Mouse (Mus musculus) spleen, postnatal 14 days (tissue): ENCODE data around the gene Scfd2.

Experiments
- DNase-seq, 2 experiments: peaks; one replicate each; pipeline ENCODE4 v3.0.0; 2021 to 2022; ENCODE audit warnings: low spot score in 2 of 2

The Scfd2 gene

GRCm38 (mm10) chr5:74240926-74241680, 290.5 kb downstream of the Scfd2 start:
- no peak for DNase-seq

DNA sequence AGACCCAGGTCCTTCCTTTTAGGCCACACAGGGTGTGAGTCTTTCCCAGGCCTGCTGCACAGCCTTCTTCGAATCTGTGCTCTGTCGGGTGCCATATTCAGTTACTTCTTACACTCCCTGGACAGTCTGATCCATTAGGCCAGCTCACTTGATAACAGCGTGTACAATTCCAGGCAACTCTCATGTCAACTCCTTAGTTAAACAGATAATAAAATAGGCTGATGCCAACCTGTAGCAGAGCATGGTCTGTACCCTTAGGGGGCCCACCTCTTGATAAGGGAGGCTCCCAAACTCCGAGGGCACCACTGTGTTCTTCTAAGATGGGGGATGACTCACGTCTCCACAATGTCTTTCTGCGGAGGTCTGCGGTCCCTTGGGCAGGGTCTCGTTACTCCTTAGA, 291.3 kb downstream of the Scfd2 start:
- no peak for DNase-seq

DNA sequence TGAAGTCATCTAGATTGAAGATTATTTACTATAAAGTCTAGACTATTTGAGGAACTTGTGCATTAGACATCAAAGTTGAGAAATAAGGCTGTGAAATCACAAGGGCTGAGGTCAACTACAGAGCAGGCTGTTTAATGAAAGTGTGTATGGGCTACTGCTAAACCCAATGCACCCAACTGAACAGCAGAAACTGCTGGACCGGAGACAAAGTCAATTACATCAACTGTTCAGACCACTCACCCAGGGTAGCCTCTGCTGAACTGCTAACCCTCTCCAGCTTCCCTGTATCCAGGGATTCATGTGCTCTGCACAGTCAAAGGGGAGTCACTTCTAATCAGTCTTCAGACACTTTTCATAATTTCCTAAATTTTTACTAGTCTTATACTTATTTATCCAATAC, 292.2 kb downstream of the Scfd2 start:
- no peak for DNase-seq

DNA sequence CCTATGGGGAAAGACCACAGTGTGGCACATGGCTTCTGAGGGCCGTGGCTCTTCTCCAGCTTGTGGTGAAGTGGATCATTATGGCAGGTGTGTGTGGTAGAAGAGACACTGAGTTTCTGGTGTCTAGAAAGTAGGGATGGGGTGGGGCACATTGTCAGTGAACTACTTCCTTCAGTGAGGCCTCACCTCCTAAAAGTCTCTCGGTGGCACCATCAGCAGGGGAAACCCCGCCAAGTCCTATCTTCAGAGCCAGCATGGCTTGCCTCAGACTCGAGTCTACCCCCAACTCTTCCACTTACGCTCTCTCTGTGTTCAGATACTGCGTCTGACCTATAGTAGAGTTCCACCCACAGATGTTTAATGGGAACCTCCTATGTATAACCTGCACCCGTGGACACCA, 297.8 kb downstream of the Scfd2 start:
- DNase-seq = no peak

DNA sequence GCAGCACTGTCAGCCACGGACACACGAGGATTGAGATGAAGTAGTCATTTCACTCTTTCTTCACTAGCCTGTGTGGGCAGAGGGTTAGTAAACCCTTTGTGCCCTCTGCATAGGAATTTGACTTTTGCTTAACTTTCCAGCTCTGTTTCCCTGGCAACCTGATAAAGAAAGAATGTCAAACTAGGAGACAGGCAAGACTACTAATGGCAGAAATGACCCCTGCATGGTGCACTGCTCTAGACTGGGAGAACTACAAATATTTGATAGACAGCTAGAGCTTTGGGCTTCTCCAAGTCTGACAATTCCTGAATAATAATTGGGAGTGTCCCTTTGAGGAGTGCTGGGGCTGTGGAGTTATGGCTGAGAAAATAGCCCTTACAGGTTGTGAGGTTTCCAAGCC, 301.0 kb downstream of the Scfd2 start:
- DNase-seq = no peak

- no peak for DNase-seq
These were observed 301.7 kb downstream of the Scfd2 start for GRCm38 (mm10) chr5:74229775-74230413.

DNA sequence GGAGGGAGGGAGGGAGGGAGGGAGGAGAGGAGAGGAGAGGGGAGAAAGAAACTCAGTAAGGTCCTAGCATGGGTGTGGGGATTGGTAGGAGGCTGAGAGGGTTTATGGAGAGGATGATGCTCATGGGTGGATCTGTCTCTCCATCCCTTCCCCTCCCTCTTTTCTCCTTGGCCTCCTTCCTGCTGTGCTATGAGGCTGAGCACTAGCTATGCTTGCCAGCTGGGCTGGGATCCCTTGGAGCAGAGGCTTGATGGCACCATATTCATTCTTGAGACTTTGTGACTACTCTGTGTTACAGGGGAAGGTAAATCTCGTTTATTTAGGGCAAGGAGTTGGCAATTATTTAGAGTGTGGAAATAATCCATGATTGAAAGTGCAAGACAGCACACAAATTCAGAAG, 302.6 kb downstream of the Scfd2 start:
- DNase-seq = no peak

DNA sequence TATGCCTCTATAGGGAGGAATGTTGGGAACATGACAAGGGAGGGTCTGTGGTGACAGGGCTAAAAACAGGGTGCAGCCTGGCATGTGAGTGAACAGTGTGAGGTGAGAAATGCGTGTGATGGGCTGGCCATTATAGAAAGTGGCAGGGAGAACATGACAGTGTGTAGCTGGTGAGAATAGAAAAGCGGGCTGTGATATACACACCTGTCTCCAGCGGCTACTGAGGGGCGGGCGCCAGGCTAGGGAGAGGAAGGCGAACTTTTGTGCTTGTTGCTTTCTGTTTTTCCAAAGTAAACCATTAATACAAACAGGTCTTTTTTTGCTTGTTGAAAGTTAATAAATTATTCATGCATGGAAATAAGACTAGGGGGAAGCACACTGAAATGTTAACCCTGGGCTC, 304.2 kb downstream of the Scfd2 start:
- no peak for DNase-seq

DNA sequence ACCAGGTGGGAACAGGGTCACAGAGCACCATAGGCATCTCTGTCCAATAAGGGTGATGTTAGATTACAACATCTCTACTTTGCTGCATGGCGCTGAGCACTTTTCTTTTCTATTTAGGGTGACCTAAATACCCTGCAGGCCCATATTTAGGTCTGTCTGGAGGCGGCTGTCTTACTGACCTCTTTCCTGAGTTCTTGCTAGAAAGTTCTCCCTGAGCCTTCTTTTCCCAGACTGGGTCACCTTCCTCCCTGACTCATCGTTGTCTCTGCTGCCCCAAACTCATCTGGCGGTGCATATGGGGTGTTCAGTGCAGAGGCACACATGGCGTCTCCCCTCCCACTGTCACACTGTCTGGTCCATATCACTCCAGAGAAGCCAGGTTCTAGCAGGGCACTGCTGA, 305.4 kb downstream of the Scfd2 start:
- DNase-seq = no peak

DNA sequence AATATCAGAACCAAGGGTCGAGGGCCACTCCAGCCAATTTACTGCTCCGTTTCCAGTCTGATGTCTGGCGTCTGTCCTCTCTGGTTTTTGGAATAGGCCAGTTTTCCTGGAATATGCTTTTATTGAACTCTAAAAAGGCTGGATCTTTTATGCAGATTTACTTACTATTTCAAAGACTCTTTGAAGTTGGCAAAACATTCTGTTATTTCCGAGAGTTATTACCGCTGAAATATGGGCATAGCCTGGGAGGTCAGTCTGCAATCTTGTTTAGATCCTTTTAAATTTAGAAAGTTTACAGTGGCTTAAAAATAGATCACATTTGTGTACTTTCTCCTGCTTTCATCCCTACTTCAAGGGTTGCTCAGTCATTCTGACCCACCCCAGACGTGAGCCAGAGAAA, 307.1 kb downstream of the Scfd2 start:
- DNase-seq = no peak

DNA sequence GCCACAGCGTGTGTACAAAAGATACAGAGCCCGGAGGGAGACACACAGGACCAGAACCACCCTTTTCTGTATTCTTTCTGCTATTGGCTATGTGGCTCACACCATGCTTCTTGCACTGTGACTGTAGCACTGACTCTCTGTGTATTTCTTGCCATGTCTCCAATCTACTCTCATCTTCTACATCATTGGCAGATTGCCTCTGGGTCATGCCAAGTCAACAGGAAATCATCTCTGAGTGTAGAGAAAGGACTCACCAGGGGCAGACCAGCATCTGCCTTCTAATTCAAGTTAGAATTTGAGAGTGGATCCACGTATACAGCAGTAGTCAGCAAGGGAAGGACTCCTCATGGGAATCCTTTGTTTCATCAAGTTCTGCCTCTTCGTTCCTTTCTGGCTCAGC, 308.9 kb downstream of the Scfd2 start:
- DNase-seq = no peak

DNA sequence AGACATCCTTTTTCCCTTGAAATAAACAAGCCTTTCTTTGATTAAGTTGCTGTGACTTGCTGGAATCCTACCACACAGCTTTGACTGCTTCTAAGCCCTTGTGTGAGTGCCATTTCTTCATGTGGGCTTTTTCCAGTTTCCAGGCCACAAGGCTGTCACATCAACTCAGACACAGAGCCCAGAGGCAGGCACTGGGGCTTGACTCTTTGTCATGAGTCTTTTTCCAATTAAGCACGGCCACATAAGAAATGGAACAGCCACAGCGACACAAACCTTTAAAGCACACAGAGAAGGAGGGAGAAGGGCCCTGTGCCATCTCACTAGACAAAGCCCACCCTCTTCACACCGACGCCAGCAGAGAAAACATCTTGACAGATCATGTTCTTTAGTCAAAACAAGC, 313.0 kb downstream of the Scfd2 start:
- DNase-seq = no peak

GRCm38 (mm10) chr5:74215125-74215524, 316.4 kb downstream of the Scfd2 start:
- no peak for DNase-seq

- DNase-seq = no peak
These were observed 317.0 kb downstream of the Scfd2 start for GRCm38 (mm10) chr5:74214501-74215110.

- no peak for DNase-seq
These were observed 320.2 kb downstream of the Scfd2 start for GRCm38 (mm10) chr5:74211346-74211745.

DNA sequence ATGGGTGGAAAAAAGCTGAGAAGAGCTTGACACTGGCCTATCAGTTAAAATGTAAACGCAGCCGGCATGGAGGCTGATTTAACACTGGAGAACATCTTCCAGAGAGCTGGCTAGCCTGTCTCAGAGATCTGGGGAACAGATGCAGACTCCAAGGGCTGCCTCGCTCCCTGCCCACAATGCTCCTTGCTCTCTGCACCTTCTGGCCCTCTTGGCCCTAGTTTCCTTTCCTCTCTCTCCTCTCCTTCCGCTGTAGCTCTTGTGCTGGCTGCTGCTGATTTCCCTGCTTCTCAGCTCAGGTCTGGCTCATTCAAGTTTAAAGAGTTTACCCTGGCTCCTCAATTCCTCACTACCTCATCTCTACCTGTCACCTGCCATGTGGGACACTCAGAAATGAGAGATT, 321.9 kb downstream of the Scfd2 start:
- no peak for DNase-seq

DNA sequence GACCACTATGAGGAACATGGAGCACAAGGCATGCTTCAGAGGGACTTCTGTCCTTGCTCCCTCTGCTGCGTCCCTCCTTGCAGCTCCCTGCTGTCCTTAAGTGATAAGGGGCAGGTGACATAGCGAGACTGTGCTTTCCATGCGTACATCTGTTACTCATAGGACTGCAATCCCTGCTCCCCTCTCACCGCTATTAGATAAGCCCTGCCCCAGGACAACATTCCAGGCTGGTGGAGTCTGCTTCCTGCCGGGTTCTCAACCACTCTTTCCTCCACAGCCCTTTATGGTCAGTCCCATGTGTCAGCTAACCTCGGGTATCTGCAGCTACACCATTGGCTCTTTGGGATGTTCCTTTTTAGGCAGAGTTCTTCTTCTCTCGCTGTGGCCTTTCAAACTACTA, 323.1 kb downstream of the Scfd2 start:
- no peak for DNase-seq

DNA sequence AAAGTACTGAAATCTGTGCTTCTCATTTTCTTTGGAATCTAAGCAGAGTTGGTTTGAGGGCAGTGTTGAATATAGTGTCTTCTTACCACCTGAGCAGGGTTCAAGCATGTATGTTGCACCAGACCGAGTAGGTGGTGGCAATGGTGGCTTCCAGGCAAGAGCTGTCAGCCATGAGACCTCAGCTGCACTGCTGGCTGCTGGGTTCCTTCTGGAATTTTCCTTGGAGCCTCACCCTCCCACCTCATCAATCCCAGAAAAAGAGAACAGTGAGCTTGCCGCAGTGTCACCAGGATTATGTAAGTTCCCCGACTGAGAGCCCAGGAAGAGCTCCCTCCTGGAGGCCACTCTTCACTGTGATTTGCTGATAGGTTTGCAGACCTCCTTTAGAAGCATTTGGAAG, 324.4 kb downstream of the Scfd2 start:
- no peak for DNase-seq

GRCm38 (mm10) chr5:74206649-74207048, 324.9 kb downstream of the Scfd2 start:
- no peak for DNase-seq

DNA sequence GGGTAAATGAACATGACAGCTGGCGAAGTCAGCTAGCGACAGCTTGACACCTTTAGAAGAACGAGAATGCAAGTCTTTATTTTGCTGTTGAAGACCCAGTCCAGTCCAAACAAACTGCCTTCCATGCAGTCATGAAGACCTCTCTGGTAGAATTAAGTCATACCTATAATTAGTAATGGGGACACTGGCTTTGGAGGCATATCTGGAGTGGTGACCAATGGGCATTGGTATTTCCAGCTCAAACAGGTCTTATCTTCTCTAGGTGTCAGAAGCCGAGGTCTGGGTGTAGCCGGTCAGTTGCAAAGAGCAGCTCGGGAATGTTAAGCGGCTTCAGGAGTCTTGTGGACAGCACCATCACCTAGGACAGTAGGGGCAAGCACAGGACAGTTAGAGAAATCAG, 325.5 kb downstream of the Scfd2 start:
- DNase-seq = no peak

GRCm38 (mm10) chr5:74205509-74205908, 326.1 kb downstream of the Scfd2 start:
- no peak for DNase-seq

DNA sequence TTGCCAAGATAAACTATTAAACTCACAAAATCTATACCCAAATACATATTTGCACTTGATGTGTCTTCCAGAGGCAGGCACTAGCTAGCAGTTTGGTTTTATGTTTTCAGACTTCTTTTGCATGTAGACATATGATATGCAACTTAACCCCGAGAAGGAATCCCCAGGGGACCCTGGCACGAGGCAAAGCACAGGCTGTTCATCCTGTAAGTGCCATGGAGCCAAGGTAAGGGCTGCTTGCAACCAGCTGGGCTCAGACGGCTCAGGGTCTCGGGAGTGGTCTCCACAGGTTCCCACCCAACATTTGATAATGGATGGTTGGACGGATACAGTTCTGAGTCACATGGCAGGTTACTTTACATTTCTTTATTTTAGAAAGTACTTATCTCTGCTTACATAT, 327.1 kb downstream of the Scfd2 start:
- DNase-seq = no peak

- no peak for DNase-seq
These were observed 329.0 kb downstream of the Scfd2 start for GRCm38 (mm10) chr5:74202515-74202914.
